Mouse (Mus musculus) spleen, adult 2 months (tissue): ENCODE results near the gene Tnfrsf1a.

Source experiments
- CTCF ChIP-seq: fragments of 200-500 bp; IDR thresholded peaks from 2 replicates; pipeline ENCODE4 v1.5.1; 2011; ENCODE audit warnings: mild to moderate bottlenecking, inconsistent platforms; ENCODE audit not compliant: insufficient read depth, insufficient read length, insufficient replicate concordance; ENCODE audit errors: extremely low read depth
- POLR2A ChIP-seq: fragments of 200-500 bp; IDR thresholded peaks from 2 replicates; pipeline ENCODE4 v1.6.1; 2011; ENCODE audit warnings: low read depth, low read length, inconsistent platforms

DNA sequence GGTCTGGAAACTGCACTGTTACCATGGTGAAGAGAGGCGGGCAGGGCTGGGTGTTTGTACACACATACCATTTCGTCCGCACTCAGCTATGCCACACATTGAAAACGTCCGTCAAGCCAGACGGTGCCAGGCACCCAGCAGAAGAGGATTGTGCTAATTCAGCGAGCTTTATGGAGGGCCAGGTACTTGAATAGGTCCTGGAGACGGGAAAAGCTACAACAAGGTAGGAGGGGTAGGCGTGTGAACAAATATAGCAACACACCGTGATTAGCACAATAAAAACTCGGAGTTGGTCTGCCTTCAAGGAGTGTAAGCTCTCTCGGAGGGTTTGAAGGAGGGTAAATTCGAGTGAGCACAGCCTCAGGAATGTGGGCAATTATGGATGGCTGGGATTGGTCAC is 26.4 kb upstream of the Tnfrsf1a start:
- no peak for TF ChIP-seq CTCF
- no peak for TF ChIP-seq POLR2A
